Mouse (Mus musculus) heart, adult 10 weeks (tissue): ENCODE data around the gene Zfp128. TPM values are rescaled to one million over a fixed set of nuclear protein-coding genes. Genes with fewer than 3 reads are reported as not detected.

Experiments
- polyA plus RNA-seq: library from polyadenylated mRNA; stranded (reverse); fragments of 350-450 nt; fragmentation: Illumina TruSeq; extraction: RNeasy Lipid Tissue Mini Kit (QIAGEN cat#74804); gene quantifications from one replicate; pipeline ENCODE4 v1.2.3, GENCODE M21; 2014; ENCODE audit warnings: low read depth, low replicate concordance

The Zfp128 gene
- polyA plus RNA-seq = 3.1 TPM

GRCm38 (mm10) chr7:12880911-12881660 lies at the start of gene Zfp128:
Gene Zfp128, plus strand, starts transcription at chr7:12881177.

GRCm38 (mm10) chr7:12834162-12835120 lies 46.5 kb upstream of the Zfp128 start, which contains the start of gene Zfp110:
Gene Zfp110, plus strand, starts transcription at chr7:12834761.

GRCm38 (mm10) chr7:12897655-12898410 lies 16.9 kb downstream of the Zfp128 start, which contains the start of gene Zscan22:
Gene Zscan22, plus strand, starts transcription at chr7:12897815.

GRCm38 (mm10) chr7:12921705-12922465 lies 40.9 kb downstream of the Zfp128 start, which contains the start of gene Rps5:
Gene Rps5, plus strand, starts transcription at chr7:12922290.

GRCm38 (mm10) chr7:12927191-12927680 lies 46.3 kb downstream of the Zfp128 start, which contains the start of gene Rnf225:
Gene Rnf225, plus strand, starts transcription at chr7:12927416.

Other genes starting within 250 kb of the Zfp128 start
- gene Vmn2r54, start 240.9 kb upstream of the Zfp128 start, polyA plus RNA-seq = not detected
- not detected for gene Vmn2r55, start 196.2 kb upstream of the Zfp128 start, polyA plus RNA-seq
- not detected for gene Vmn2r56, start 146.2 kb upstream of the Zfp128 start, polyA plus RNA-seq
- 1.4 TPM for gene Zscan18, start 77.5 kb upstream of the Zfp128 start, polyA plus RNA-seq
- gene Zfp329, start 62.3 kb upstream of the Zfp128 start, polyA plus RNA-seq = 5.9 TPM
- 21.8 TPM for gene Zfp110, start 46.4 kb upstream of the Zfp128 start, polyA plus RNA-seq
- gene Zscan22, start 16.6 kb downstream of the Zfp128 start, polyA plus RNA-seq = 5.1 TPM
- gene Rps5, start 41.1 kb downstream of the Zfp128 start, polyA plus RNA-seq = 661 TPM
- gene Rnf225, start 46.2 kb downstream of the Zfp128 start, polyA plus RNA-seq = not detected
- 2.5 TPM for gene Zfp324, start 84.7 kb downstream of the Zfp128 start, polyA plus RNA-seq
- 5.0 TPM for gene Zfp446, start 96.7 kb downstream of the Zfp128 start, polyA plus RNA-seq
- 0.63 TPM for gene Slc27a5, start 117.0 kb downstream of the Zfp128 start, polyA plus RNA-seq
- gene Trim28, start 117.9 kb downstream of the Zfp128 start, polyA plus RNA-seq = 95.8 TPM
- gene Zbtb45, start 128.9 kb downstream of the Zfp128 start, polyA plus RNA-seq = 4.7 TPM
- gene Chmp2a, start 153.6 kb downstream of the Zfp128 start, polyA plus RNA-seq = 178 TPM
- 200 TPM for gene Ube2m, start 157.1 kb downstream of the Zfp128 start, polyA plus RNA-seq
- 0.29 TPM for gene Mzf1, start 173.6 kb downstream of the Zfp128 start, polyA plus RNA-seq
- not detected for gene Vmn1r85, start 214.0 kb downstream of the Zfp128 start, polyA plus RNA-seq
- not detected for gene Vmn1r86, start 238.7 kb downstream of the Zfp128 start, polyA plus RNA-seq